Mouse (Mus musculus) liver, embryonic 15.5 days (tissue): ENCODE data around the gene Scgb2b21. TPM values are rescaled to one million over a fixed set of nuclear protein-coding genes. Genes with fewer than 3 reads are reported as not detected.
"Not testable (repeated sequence)": the region's sequence is repeated elsewhere in the genome, so short reads cannot be mapped to it uniquely, and the experiment has no call there.

ENCODE experiments used
- ATAC-seq: fragments of 200-750 bp; cut with Nextera tagmentation; 2 replicates; pipeline ENCODE4 v1.8.0; 2017; ENCODE audit warnings: moderate number of reproducible peaks, mild to moderate bottlenecking, moderate library complexity; ENCODE audit not compliant: insufficient read depth
- H3K27ac ChIP-seq: fragments of 300-500 bp; sonication (generic); replicated peaks from 2 replicates; pipeline ENCODE4 v1.5.1; 2015; ENCODE audit warnings: mild to moderate bottlenecking, inconsistent platforms
- H3K27me3 ChIP-seq: fragments of 300-500 bp; sonication (generic); 2 replicates; pipeline ENCODE4 v1.6.1; 2015; ENCODE audit warnings: mild to moderate bottlenecking, inconsistent platforms
- H3K36me3 ChIP-seq: fragments of 300-500 bp; sonication (generic); replicated peaks from 2 replicates; pipeline ENCODE4 v1.6.1; 2015; ENCODE audit warnings: moderate library complexity, mild to moderate bottlenecking, inconsistent platforms
- H3K4me1 ChIP-seq: fragments of 300-500 bp; sonication (generic); replicated peaks from 2 replicates; pipeline ENCODE4 v1.6.1; 2015; ENCODE audit warnings: inconsistent platforms
- H3K4me2 ChIP-seq: fragments of 300-500 bp; sonication (generic); 2 replicates; pipeline ENCODE4 v1.6.1; 2015; ENCODE audit warnings: moderate library complexity, mild to moderate bottlenecking, inconsistent platforms
- H3K4me3 ChIP-seq: fragments of 300-500 bp; sonication (generic); replicated peaks from 2 replicates; pipeline ENCODE4 v1.5.1; 2015; ENCODE audit warnings: mild to moderate bottlenecking, inconsistent platforms
- H3K9ac ChIP-seq: fragments of 300-500 bp; sonication (generic); 2 replicates; pipeline ENCODE4 v1.6.1; 2015; ENCODE audit warnings: moderate library complexity, mild to moderate bottlenecking, inconsistent platforms
- H3K9me3 ChIP-seq: fragments of 300-500 bp; sonication (generic); replicated peaks from 2 replicates; pipeline ENCODE4 v1.6.1; 2016; ENCODE audit warnings: inconsistent platforms
- WGBS: fragments of 180-500 bp; shearing (Covaris S2); methylation state at CpG from one replicate; pipeline ENCODE4 v1.1.7; 2015; ENCODE audit warnings: mixed read lengths; ENCODE audit not compliant: insufficient replicate concordance; 5-methylcytosine and 5-hydroxymethylcytosine counted together
- polyA plus RNA-seq: library from polyadenylated mRNA; unstranded; fragments of >200 nt; fragmentation: Nextera tagmentation; extraction: Ambion mirVana; gene quantifications from 2 replicates; pipeline ENCODE4 v1.2.1, GENCODE M21; 2015

Scgb2b21 gene
- not detected in 2 replicates for polyA plus RNA-seq

DNA sequence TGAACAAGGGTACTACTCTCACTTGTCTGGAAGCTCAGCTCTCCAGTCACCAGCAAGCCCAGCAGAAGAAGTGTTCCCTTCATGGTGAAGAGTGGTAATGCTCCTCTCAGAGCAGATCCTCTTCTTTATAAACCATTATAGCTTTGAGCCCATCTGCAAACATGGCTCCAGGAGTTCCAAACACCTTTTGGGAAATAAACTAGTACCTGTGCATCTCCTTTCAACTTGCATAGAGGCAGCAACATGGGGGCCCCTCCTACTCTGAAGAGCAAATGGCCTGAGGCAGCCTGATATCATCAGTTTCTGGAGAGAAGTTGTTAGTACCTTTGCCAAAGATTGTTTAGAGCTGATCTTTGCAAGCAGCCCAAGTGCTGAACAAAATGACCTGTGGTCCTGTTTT, at the start of gene Scgb2b21:
Scgb2b21 (minus strand) TSS at position 101 of the 400 bp plus-strand sequence.
- no peak for ATAC-seq
- no peaks in the 10 kb centered on the region for H3K4me1 ChIP-seq
- 0 out of 2 replicates have a peak, but pooled peaks cover 3% of the 10 kb centered on the region for H3K9me3 ChIP-seq
- no peaks in the 10 kb centered on the region for H3K27me3 ChIP-seq
- H3K4me3 ChIP-seq = no peak within 1 kb of the TSS
- no peak within 1 kb of the TSS for H3K4me2 ChIP-seq
- H3K9ac ChIP-seq = no peak within 1 kb of the TSS
- no peaks in the 10 kb centered on the region for H3K36me3 ChIP-seq
- no peak within 1 kb of the TSS for H3K27ac ChIP-seq

DNA sequence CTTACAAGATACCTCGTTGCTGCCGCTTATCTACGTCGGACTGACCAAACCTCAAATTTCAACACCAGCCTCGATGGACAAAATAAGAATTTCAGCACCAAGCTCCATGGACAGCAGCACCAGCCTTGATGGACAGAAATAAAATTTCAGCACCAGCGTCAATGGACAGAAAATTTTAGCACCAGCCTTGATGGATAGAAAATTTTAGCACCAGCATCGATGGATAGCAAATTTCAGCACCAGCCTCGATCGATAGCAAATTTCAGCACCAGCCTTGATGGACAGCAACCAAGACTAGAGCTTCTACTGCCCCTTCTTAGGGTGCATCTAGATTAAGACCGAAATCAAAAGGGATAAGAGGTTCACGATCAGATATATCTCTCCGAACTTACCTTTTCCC, 23.2 kb upstream of the Scgb2b21 start:
- H3K27me3 ChIP-seq, H3K4me1 ChIP-seq, H3K9me3 ChIP-seq, H3K4me2 ChIP-seq, H3K9ac ChIP-seq, H3K36me3 ChIP-seq, H3K4me3 ChIP-seq, H3K27ac ChIP-seq, ATAC-seq: not testable (repeated sequence)
- WGBS = 75% methylated on average over 12 of the region's 12 CpGs

Other genes starting within 250 kb of the Scgb2b21 start
- not detected in 2 replicates for gene Scgb2b19, start 240.1 kb downstream of the Scgb2b21 start, polyA plus RNA-seq
- not detected in 2 replicates for gene Scgb1b19, start 233.2 kb downstream of the Scgb2b21 start, polyA plus RNA-seq
- gene Scgb2b20, start 154.1 kb downstream of the Scgb2b21 start, polyA plus RNA-seq = not detected in 2 replicates
- not detected in 2 replicates for gene Scgb1b20, start 147.2 kb downstream of the Scgb2b21 start, polyA plus RNA-seq
- not detected in 2 replicates for gene Scgb2b24, start 218.9 kb upstream of the Scgb2b21 start, polyA plus RNA-seq
- not detected in 2 replicates for gene Scgb1b24, start 223.3 kb upstream of the Scgb2b21 start, polyA plus RNA-seq